Mouse (Mus musculus): Measurements from ENCODE around the gene Nat8l.

The Nat8l gene

GRCm38 (mm10) chr5:34004618-34005017, 8.8 kb downstream of the Nat8l start:
- DNase-seq: no peak

- DNase-seq: no peak
Measured at GRCm38 (mm10) chr5:34006832-34007231, 11.0 kb downstream of the Nat8l start.

- no peak for DNase-seq
Measured at GRCm38 (mm10) chr5:34007392-34007941, 11.7 kb downstream of the Nat8l start.

GRCm38 (mm10) chr5:34014652-34015051, 18.9 kb downstream of the Nat8l start:
- no peak for DNase-seq

- DNase-seq: no peak
Measured at GRCm38 (mm10) chr5:34018968-34019367, 23.2 kb downstream of the Nat8l start.

GRCm38 (mm10) chr5:34030101-34030500, 34.3 kb downstream of the Nat8l start:
- no peak for DNase-seq

- no peak for DNase-seq
Measured at GRCm38 (mm10) chr5:34031022-34031421, 35.2 kb downstream of the Nat8l start.

GRCm38 (mm10) chr5:34032520-34032919, 36.7 kb downstream of the Nat8l start:
- DNase-seq: no peak
